Mouse (Mus musculus) WW6 (cell line): ENCODE measurements at regions not wholly inside any gene's neighbourhood (a gene's known extent, or its start where the extent isn't known, plus 50 kb on each side); places are given as distances from the start of the nearest gene placed in this dataset.

ENCODE experiments used
- DNase-seq: peaks from one replicate; pipeline ENCODE4 v3.0.0-alpha.2; 2013; ENCODE audit warnings: low read depth, low spot score

- no peak for DNase-seq
Observed at GRCm38 (mm10) chr1:43633246-43633645, 97.2 kb upstream of the 1500015O10Rik start.

- peak; percentile 18 for DNase-seq
Observed at GRCm38 (mm10) chr1:43635718-43636117, 94.7 kb upstream of the 1500015O10Rik start.

- no peak for DNase-seq
Observed at GRCm38 (mm10) chr1:43637956-43638355, 92.4 kb upstream of the 1500015O10Rik start.

GRCm38 (mm10) chr1:43672031-43672430 lies 58.4 kb upstream of the 1500015O10Rik start:
- no peak for DNase-seq
